Mouse (Mus musculus) stomach, embryonic 14.5 days (tissue): ENCODE measurements around the gene Kcng4. TPM values are rescaled to one million over a fixed set of nuclear protein-coding genes. Genes with fewer than 3 reads are reported as not detected.

Experiments used
- ATAC-seq: fragments of 200-750 bp; cut with Nextera tagmentation; 2 replicates; pipeline ENCODE4 v1.8.0; 2017; ENCODE audit warnings: low read depth, moderate TSS enrichment; ENCODE audit not compliant: insufficient number of reproducible peaks, insufficient read depth, low FRiP score
- H3K27ac ChIP-seq: fragments of 300-500 bp; sonication (generic); 2 replicates; pipeline ENCODE4 v1.5.1; 2014; ENCODE audit warnings: mild to moderate bottlenecking, low read length, moderate library complexity, mixed read lengths
- H3K27me3 ChIP-seq: fragments of 300-500 bp; sonication (generic); 2 replicates; pipeline ENCODE4 v1.6.1; 2014; ENCODE audit warnings: low read length, control low read depth, mixed read lengths; ENCODE audit not compliant: control insufficient read depth, insufficient read depth
- H3K36me3 ChIP-seq: fragments of 300-500 bp; sonication (generic); 2 replicates; pipeline ENCODE4 v1.6.1; 2014; ENCODE audit warnings: mild to moderate bottlenecking, control low read depth, low read length, moderate library complexity, mixed read lengths; ENCODE audit not compliant: control insufficient read depth, insufficient read depth
- H3K4me1 ChIP-seq: fragments of 300-500 bp; sonication (generic); 2 replicates; pipeline ENCODE4 v1.6.1; 2014; ENCODE audit warnings: low read length, control low read depth, mixed read lengths; ENCODE audit not compliant: control insufficient read depth, insufficient read depth
- H3K4me2 ChIP-seq: fragments of 300-500 bp; sonication (generic); replicated peaks from 2 replicates; pipeline ENCODE4 v1.6.1; 2014; ENCODE audit warnings: low read depth, low read length, control low read depth
- H3K4me3 ChIP-seq: fragments of 300-500 bp; sonication (generic); 2 replicates; pipeline ENCODE4 v1.5.1; 2014; ENCODE audit warnings: low read depth, low read length, control low read depth
- H3K9ac ChIP-seq: fragments of 300-500 bp; sonication (generic); replicated peaks from 2 replicates; pipeline ENCODE4 v1.6.1; 2014; ENCODE audit warnings: low read depth, mild to moderate bottlenecking, control low read depth, low read length, moderate library complexity, mixed read lengths
- H3K9me3 ChIP-seq: fragments of 300-500 bp; sonication (generic); 2 replicates; pipeline ENCODE4 v1.6.1; 2016; ENCODE audit warnings: low read depth, low read length, control low read depth; ENCODE audit not compliant: control insufficient read depth
- WGBS: fragments of 180-500 bp; shearing (Covaris S2); extraction: QIAGEN DNeasy Blood & Tissue Kit; methylation state at CpG from one replicate; pipeline ENCODE4 v1.1.7; 2014; 5-methylcytosine and 5-hydroxymethylcytosine counted together
- polyA plus RNA-seq: library from polyadenylated mRNA; unstranded; fragments of >200 nt; fragmentation: Nextera tagmentation; extraction: Ambion mirVana; gene quantifications from 2 replicates; pipeline ENCODE4 v1.2.1, GENCODE M21; 2014

Gene Kcng4
- polyA plus RNA-seq, 1 experiment from 2014 or later, result 0.23 TPM

- Histone ChIP-seq H3K27me3 (0 out of 2 replicates have a peak, but pooled peaks cover 4% of the 10 kb centered on the region), H3K9ac (no peak overlapping the region), H3K4me3 (no peak overlapping the region), H3K27ac (no peak overlapping the region), H3K9me3 (no peaks in the 10 kb centered on the region), H3K4me2 (no peak overlapping the region), H3K4me1 (peaks cover 8% of the 10 kb centered on the region), H3K36me3 (no peaks in the 10 kb centered on the region)
- WGBS, result 66% methylated on average over 7 of the region's 7 CpGs
- no peak for ATAC-seq
These were observed 1.3 kb upstream of the Kcng4 start for GRCm38 (mm10) chr8:119636766-119637165.

GRCm38 (mm10) chr8:119635958-119636357 lies 478 bp upstream of the Kcng4 start:
- H3K27me3 ChIP-seq, result 0 out of 2 replicates have a peak, but pooled peaks cover 4% of the 10 kb centered on the region
- 63% methylated on average over 2 of the region's 2 CpGs for WGBS
- H3K9ac ChIP-seq, result no peak overlapping the region
- H3K9me3 ChIP-seq, result no peaks in the 10 kb centered on the region
- H3K4me3 ChIP-seq, result no peak overlapping the region
- no peaks in the 10 kb centered on the region for H3K36me3 ChIP-seq
- peaks cover 8% of the 10 kb centered on the region for H3K4me1 ChIP-seq
- H3K4me2 ChIP-seq, result no peak overlapping the region
- no peak overlapping the region for H3K27ac ChIP-seq
- ATAC-seq, result no peak

GRCm38 (mm10) chr8:119634616-119635336 lies 704 bp downstream of the Kcng4 start:
- Histone ChIP-seq H3K4me2 (no peak overlapping the region; the same call in 1 of the 2 replicates), H3K4me3 (no peak overlapping the region), H3K27ac (no peak overlapping the region), H3K9ac (no peak overlapping the region), H3K4me1 (peaks cover 8% of the 10 kb centered on the region), H3K9me3 (no peaks in the 10 kb centered on the region), H3K27me3 (0 out of 2 replicates have a peak, but pooled peaks cover 4% of the 10 kb centered on the region), H3K36me3 (no peaks in the 10 kb centered on the region)
- ATAC-seq, result no peak
- 31% methylated on average over 14 of the region's 14 CpGs for WGBS

GRCm38 (mm10) chr8:119632909-119633308 lies 2.6 kb downstream of the Kcng4 start:
- H3K27ac ChIP-seq, result no peak overlapping the region
- H3K4me2 ChIP-seq, result no peak overlapping the region
- no peak for ATAC-seq
- H3K36me3 ChIP-seq, result no peaks in the 10 kb centered on the region
- peaks cover 8% of the 10 kb centered on the region for H3K4me1 ChIP-seq
- WGBS, result 56% methylated on average over 29 of the region's 29 CpGs
- no peak overlapping the region for H3K9ac ChIP-seq
- H3K27me3 ChIP-seq, result 0 out of 2 replicates have a peak, but pooled peaks cover 4% of the 10 kb centered on the region
- H3K9me3 ChIP-seq, result no peaks in the 10 kb centered on the region
- no peak overlapping the region for H3K4me3 ChIP-seq

- H3K4me3 ChIP-seq, result no peak overlapping the region
- 0 out of 2 replicates have a peak, but pooled peaks cover 4% of the 10 kb centered on the region for H3K27me3 ChIP-seq
- H3K36me3 ChIP-seq, result no peaks in the 10 kb centered on the region
- peaks cover 11% of the 10 kb centered on the region for H3K4me1 ChIP-seq
- H3K27ac ChIP-seq, result no peak overlapping the region
- no peak overlapping the region for H3K9ac ChIP-seq
- WGBS, result 78% methylated on average over 9 of the region's 9 CpGs
- H3K4me2 ChIP-seq, result no peak overlapping the region
- H3K9me3 ChIP-seq, result no peaks in the 10 kb centered on the region
- ATAC-seq, result no peak
These were observed 3.2 kb downstream of the Kcng4 start for GRCm38 (mm10) chr8:119632246-119632645.

- ATAC-seq, result no peak
- 43% methylated on average over 3 of the region's 3 CpGs for WGBS
These were observed 4.6 kb downstream of the Kcng4 start for GRCm38 (mm10) chr8:119630841-119631240.

GRCm38 (mm10) chr8:119627613-119628359 lies 7.7 kb downstream of the Kcng4 start:
- Histone ChIP-seq H3K4me1 (peaks cover 3% of the 10 kb centered on the region; the same call in 1 of the 2 replicates), H3K4me2 (no peak overlapping the region), H3K9me3 (no peaks in the 10 kb centered on the region), H3K9ac (no peak overlapping the region), H3K27ac (no peak overlapping the region), H3K27me3 (no peaks in the 10 kb centered on the region), H3K4me3 (no peak overlapping the region), H3K36me3 (no peaks in the 10 kb centered on the region)
- ATAC-seq, result no peak
- WGBS, result 25% methylated on average over 10 of the region's 10 CpGs

More at GRCm38 (mm10) chr8:119630841-119631240, 4.6 kb downstream of the Kcng4 start:
- Histone ChIP-seq H3K27me3 (0 out of 2 replicates have a peak, but pooled peaks cover 4% of the 10 kb centered on the region), H3K9me3 (no peaks in the 10 kb centered on the region), H3K4me1 (peaks cover 9% of the 10 kb centered on the region), H3K9ac (no peak overlapping the region), H3K27ac (no peak overlapping the region), H3K36me3 (no peaks in the 10 kb centered on the region), H3K4me3 (no peak overlapping the region), H3K4me2 (no peak overlapping the region)

GRCm38 (mm10) chr8:119627199-119627598 lies 8.3 kb downstream of the Kcng4 start:
- no peaks in the 10 kb centered on the region for H3K27me3 ChIP-seq
- no peak overlapping the region for H3K27ac ChIP-seq
- H3K36me3 ChIP-seq, result no peaks in the 10 kb centered on the region
- ATAC-seq, result no peak
- no peaks in the 10 kb centered on the region for H3K9me3 ChIP-seq
- peaks cover 3% of the 10 kb centered on the region; the same call in 1 of the 2 replicates for H3K4me1 ChIP-seq
- H3K9ac ChIP-seq, result no peak overlapping the region
- H3K4me2 ChIP-seq, result no peak overlapping the region
- no peak overlapping the region for H3K4me3 ChIP-seq
- 93% methylated on average over 7 of the region's 7 CpGs for WGBS
